Mouse (Mus musculus): ENCODE results near the gene Hoxa4. TPM values are rescaled to one million over a fixed set of nuclear protein-coding genes. Genes with fewer than 3 reads are reported as not detected.

The Hoxa4 gene
- polyA plus RNA-seq, 1 experiment from 2014 or later = 3.1 TPM

DNA sequence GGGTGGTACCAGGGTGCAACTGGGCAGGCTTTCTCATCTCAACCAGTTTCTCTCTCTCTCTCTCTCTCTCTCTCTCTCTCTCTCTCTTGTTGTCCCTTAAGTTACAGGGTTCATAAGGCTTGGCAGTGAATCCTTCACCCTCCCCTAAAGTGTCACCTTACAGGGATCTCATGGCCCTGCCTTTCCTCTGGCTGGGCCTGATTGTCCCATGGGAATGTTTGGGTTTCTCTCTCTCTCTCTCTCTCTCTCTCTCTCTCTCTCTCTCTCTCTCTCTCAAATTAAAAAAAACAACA is 16.1 kb upstream of the Hoxa4 start:
- ATAC-seq (replicated peaks; ENCODE audit: low FRiP score) (no peak), DNase-seq (ENCODE audit: low spot score) (no peak)
- H3K9me3 ChIP-seq (ENCODE audit: control insufficient read depth, low read length) = no peaks in the 10 kb centered on the region
- no peak overlapping the region for H3K4me2 ChIP-seq
- no peaks in the 10 kb centered on the region for H3K36me3 ChIP-seq (ENCODE audit: control insufficient read depth, insufficient read depth, low read length)
- no peak overlapping the region for H3K4me3 ChIP-seq (ENCODE audit: low read depth, low read length)
- no peak overlapping the region for H3K9ac ChIP-seq (ENCODE audit: low read depth, low read length)
- H3K27me3 ChIP-seq (replicated peaks; ENCODE audit: control insufficient read depth, insufficient read depth, low read length) = peaks cover 99% of the 10 kb centered on the region
- H3K4me1 ChIP-seq (replicated peaks; ENCODE audit: control insufficient read depth, insufficient read depth, low read length) = no peaks in the 10 kb centered on the region; the same call in none of the 2 replicates
- no peak overlapping the region for H3K27ac ChIP-seq (ENCODE audit: low read depth, low read length)

DNA sequence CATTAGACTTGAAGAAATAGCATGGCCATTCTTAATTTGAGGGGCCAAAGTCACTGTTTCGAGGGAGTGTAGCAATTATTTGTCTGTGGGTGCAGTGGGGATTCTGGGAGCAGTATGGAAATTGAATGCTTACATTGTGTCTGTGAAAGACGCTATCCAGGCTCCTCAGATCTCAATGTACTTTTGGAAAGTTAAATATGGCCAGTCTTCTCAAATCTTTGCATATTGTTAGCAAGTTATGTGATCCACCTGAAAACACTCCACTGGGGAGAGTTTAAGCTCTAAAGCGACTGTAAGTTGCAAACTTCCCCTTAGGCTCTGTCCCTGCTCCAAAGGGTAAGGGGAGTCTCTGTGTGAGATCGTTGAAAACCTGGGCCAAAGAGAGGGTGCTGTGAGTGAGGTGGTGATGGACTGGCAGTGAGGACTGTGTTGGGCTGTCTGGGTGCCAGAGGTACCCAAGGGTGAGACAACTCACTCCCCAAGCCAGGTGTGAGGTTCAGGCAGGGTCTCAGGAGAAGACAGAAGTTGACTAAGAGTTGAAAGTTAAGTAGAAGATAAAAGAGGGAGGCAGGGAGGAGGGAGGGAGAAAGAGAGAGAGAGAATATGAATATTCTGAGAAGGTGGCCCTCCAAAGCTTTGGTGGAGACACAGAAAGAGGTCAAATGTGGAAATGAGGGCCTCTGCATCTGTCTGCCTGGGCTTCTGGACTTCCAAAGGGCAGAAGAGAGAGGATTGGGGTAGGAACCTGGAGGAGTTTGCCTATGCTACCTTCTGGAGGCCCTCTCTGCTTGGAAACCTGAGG is 15.5 kb upstream of the Hoxa4 start:
- no peak for ATAC-seq (replicated peaks; ENCODE audit: low FRiP score)
- Histone ChIP-seq H3K27me3 (replicated peaks; ENCODE audit: control insufficient read depth, insufficient read depth, low read length) (peaks cover 99% of the 10 kb centered on the region), H3K9ac (ENCODE audit: low read depth, low read length) (no peak overlapping the region), H3K9me3 (ENCODE audit: control insufficient read depth, low read length) (no peaks in the 10 kb centered on the region), H3K36me3 (ENCODE audit: control insufficient read depth, insufficient read depth, low read length) (no peaks in the 10 kb centered on the region), H3K27ac (ENCODE audit: low read depth, low read length) (no peak overlapping the region; the same call in 1 of the 2 replicates), H3K4me2 (no peak overlapping the region), H3K4me1 (replicated peaks; ENCODE audit: control insufficient read depth, insufficient read depth, low read length) (no peaks in the 10 kb centered on the region; the same call in none of the 2 replicates), H3K4me3 (ENCODE audit: low read depth, low read length) (no peak overlapping the region)
- DNase-seq (ENCODE audit: low spot score) = no peak
- 15% methylated on average over 4 of the region's 4 CpGs for WGBS

DNA sequence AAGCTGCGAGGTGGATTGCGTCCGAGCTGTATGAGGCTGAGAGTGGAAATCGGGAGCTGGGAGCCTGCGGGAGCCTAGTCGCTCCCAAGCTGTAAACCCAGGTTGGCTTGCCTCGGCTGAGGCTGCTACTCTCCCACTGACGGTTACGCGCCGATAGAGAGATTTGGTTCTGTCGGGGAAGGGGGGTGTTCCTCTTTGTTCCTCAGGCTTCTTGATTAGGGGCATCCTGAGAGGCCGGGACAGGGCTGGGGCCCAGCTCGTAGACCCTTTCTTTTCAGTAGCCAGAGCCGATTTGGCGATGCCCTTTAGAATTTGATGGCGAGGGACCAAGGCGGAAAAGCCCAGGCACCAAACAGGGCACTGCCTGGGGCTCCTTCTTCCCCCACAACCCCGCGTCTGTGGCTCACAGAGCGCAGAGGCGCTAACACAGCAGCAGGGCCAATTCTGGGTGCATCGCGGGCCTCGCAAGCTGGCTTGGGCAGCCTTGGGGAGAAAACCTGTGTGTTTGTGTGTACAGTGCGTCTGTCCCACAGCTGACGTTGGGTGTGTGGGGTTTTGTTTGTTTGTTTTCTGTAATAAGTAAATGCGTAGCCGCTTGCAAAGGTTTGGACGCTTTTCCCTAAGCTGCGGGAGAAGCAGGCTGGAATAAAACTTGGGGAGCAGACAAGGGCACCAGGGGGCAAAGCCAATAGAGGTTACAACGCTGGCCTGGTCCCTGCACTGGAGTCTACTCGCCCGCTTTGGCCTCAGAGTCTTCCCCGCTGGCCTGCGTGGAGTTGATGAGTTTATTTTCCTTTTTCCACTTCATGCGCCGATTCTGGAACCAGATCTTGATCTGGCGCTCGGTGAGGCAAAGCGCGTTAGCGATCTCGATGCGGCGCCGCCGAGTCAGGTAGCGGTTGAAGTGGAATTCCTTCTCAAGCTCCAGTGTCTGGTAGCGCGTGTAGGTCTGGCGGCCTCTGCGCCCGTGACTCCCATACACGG is 14.4 kb upstream of the Hoxa4 start:
- peaks cover 99% of the 10 kb centered on the region for H3K27me3 ChIP-seq (replicated peaks; ENCODE audit: control insufficient read depth, insufficient read depth, low read length)
- peak overlapping the region; percentile 12; the same call in 1 of the 2 replicates for H3K4me3 ChIP-seq (ENCODE audit: low read depth, low read length)
- H3K4me2 ChIP-seq = peak overlapping the region; percentile 73
- no peaks in the 10 kb centered on the region; the same call in 1 of the 2 replicates for H3K4me1 ChIP-seq (replicated peaks; ENCODE audit: control insufficient read depth, insufficient read depth, low read length)
- WGBS = 6% methylated on average over 55 of the region's 55 CpGs
- no peak overlapping the region; the same call in 1 of the 2 replicates for H3K27ac ChIP-seq (ENCODE audit: low read depth, low read length)
- ATAC-seq (replicated peaks; ENCODE audit: low FRiP score) (no peak), DNase-seq (ENCODE audit: low spot score) (no peak)
- no peak overlapping the region for H3K9ac ChIP-seq (ENCODE audit: low read depth, low read length)
- no peaks in the 10 kb centered on the region for H3K9me3 ChIP-seq (ENCODE audit: control insufficient read depth, low read length)
- H3K36me3 ChIP-seq (ENCODE audit: control insufficient read depth, insufficient read depth, low read length) = no peaks in the 10 kb centered on the region

DNA sequence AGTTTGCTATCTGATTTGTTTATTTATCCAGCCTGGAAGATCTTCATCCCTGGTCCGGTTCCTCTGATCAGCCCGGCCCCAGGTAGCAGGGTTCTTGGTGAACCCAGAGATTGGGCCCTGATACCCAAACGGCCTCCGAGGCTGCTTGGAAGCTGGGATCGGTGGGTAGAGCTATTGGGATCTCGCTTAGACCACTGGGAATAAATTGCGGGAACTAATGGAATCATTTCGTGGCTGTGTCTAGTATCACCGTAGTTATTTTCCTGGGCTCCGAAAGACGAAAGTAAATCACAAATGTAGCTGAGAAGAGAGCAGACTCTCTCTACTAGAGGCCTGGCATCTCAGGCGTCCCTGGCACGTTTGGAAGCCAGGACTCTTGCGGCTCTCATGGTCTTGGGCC is 13.7 kb upstream of the Hoxa4 start:
- Histone ChIP-seq H3K27me3 (replicated peaks; ENCODE audit: control insufficient read depth, insufficient read depth, low read length) (peaks cover 99% of the 10 kb centered on the region), H3K27ac (ENCODE audit: low read depth, low read length) (no peak overlapping the region; the same call in 1 of the 2 replicates), H3K4me2 (peak overlapping the region; percentile 73; the same call in 1 of the 2 replicates), H3K9me3 (ENCODE audit: control insufficient read depth, low read length) (no peaks in the 10 kb centered on the region), H3K9ac (ENCODE audit: low read depth, low read length) (no peak overlapping the region), H3K4me1 (replicated peaks; ENCODE audit: control insufficient read depth, insufficient read depth, low read length) (no peaks in the 10 kb centered on the region; the same call in 1 of the 2 replicates), H3K36me3 (ENCODE audit: control insufficient read depth, insufficient read depth, low read length) (no peaks in the 10 kb centered on the region), H3K4me3 (ENCODE audit: low read depth, low read length) (peak overlapping the region; percentile 12; the same call in 1 of the 2 replicates)
- ATAC-seq (replicated peaks; ENCODE audit: low FRiP score) = no peak
- 9% methylated on average over 14 of the region's 14 CpGs for WGBS
- DNase-seq (ENCODE audit: low spot score) = no peak

DNA sequence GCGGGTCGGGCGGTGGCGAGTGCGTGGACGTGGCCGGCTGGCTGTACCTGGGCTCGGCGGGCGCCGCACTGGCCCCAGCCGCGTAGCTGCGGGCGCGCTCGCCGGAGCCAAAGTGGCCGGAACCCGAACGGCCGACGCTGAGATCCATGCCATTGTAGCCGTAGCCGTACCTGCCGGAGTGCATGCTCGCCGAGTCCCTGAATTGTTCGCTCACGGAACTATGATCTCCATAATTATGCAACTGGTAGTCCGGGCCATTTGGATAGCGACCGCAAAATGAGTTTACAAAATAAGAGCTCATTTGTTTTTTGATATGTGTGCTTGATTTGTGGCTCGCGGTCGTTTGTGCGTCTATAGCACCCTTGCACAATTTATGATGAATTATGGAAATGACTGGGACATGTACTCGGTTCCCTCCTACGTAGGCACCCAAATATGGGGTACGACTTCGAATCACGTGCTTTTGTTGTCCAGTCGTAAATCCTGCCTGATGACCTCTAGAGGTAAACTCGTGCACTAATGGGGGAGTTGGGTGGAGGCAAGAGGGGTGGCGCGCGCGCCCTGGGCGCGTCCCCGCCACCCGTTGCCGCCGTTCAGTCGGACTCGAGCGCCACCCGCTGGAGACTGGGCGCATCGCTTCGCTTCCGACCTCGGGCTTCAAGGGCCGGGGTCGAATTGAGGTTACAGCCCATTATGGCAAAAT is 12.6 kb upstream of the Hoxa4 start, which contains the start of gene Hoxa5:
TSS of gene Hoxa5 (minus strand) at position 538 of the 703 bp plus-strand sequence.
- ATAC-seq (replicated peaks; ENCODE audit: low FRiP score) (no peak; the same call in 1 of the 2 replicates), DNase-seq (ENCODE audit: low spot score) (no peak)
- WGBS = under 1% methylated on average over 65 of the region's 65 CpGs
- Histone ChIP-seq H3K27me3 (replicated peaks; ENCODE audit: control insufficient read depth, insufficient read depth, low read length) (peaks cover 99% of the 10 kb centered on the region), H3K4me1 (replicated peaks; ENCODE audit: control insufficient read depth, insufficient read depth, low read length) (no peaks in the 10 kb centered on the region; the same call in 1 of the 2 replicates), H3K36me3 (ENCODE audit: control insufficient read depth, insufficient read depth, low read length) (no peaks in the 10 kb centered on the region), H3K4me3 (ENCODE audit: low read depth, low read length) (peak within 1 kb of the TSS; percentile 62), H3K4me2 (peak within 1 kb of the TSS; percentile 73), H3K9ac (ENCODE audit: low read depth, low read length) (peak within 1 kb of the TSS; percentile 67), H3K9me3 (ENCODE audit: control insufficient read depth, low read length) (no peaks in the 10 kb centered on the region), H3K27ac (ENCODE audit: low read depth, low read length) (peak within 1 kb of the TSS; percentile 65)

DNA sequence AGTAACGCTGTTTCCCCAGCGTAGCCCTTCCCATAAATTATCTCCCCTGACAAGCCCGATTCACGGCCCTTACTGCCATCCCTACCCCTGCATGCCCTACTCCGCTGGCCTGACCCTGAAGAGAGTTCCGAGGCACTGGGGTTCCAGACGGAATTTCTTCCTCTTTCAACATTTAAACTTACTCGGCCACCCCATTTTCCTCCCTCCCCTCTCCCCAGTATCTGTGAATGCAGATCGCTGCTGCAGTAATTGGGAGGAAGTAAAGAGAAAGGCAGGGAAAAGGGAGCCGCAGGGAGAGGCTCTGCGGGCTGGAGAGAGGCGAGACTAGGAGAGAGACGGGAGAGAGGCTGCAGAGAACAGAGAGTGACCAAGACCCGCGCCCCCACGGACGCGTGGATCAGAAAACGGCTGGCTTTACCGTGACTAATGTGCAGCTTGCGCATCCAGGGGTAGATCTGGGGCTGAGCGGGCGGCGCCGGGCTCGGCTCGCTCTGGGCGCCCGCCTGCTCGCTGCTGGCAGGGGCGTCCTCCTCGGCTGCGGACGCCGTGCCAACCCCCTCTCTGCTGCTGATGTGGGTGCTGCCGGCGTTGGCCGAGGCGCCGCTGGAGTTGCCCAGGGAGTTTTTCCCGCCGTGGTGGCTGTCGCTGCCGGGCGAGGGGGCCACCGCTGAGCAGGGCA is 12.0 kb upstream of the Hoxa4 start:
- H3K27me3 ChIP-seq (replicated peaks; ENCODE audit: control insufficient read depth, insufficient read depth, low read length) = peaks cover 99% of the 10 kb centered on the region

DNA sequence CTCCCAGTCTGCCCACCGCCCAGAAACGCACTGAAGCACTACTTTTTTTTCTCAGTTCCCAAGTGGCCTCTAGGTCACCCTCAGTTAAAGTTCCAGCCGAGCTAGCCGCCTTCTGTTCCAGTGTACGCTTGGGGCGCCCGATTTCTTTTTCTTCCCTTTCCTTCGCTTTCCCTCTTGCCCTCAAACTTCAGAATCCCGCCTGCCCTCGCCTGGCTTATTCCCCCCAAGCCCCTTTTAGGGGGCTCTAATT is 11.5 kb upstream of the Hoxa4 start:
- Histone ChIP-seq H3K4me3 (ENCODE audit: low read depth, low read length) (peak overlapping the region; percentile 62), H3K27me3 (replicated peaks; ENCODE audit: control insufficient read depth, insufficient read depth, low read length) (peaks cover 99% of the 10 kb centered on the region), H3K9me3 (ENCODE audit: control insufficient read depth, low read length) (no peaks in the 10 kb centered on the region), H3K4me2 (peak overlapping the region; percentile 73), H3K4me1 (replicated peaks; ENCODE audit: control insufficient read depth, insufficient read depth, low read length) (no peaks in the 10 kb centered on the region; the same call in 1 of the 2 replicates), H3K36me3 (ENCODE audit: control insufficient read depth, insufficient read depth, low read length) (no peaks in the 10 kb centered on the region), H3K27ac (ENCODE audit: low read depth, low read length) (peak overlapping the region; percentile 65; the same call in 1 of the 2 replicates), H3K9ac (ENCODE audit: low read depth, low read length) (peak overlapping the region; percentile 67)
- WGBS = 1% methylated on average over 10 of the region's 10 CpGs
- ATAC-seq (replicated peaks; ENCODE audit: low FRiP score) = no peak
- DNase-seq (ENCODE audit: low spot score) = no peak

More for the DNA sequence above, 12.0 kb upstream of the Hoxa4 start:
- DNase-seq (ENCODE audit: low spot score) (no peak), ATAC-seq (replicated peaks; ENCODE audit: low FRiP score) (no peak)
- Histone ChIP-seq H3K4me2 (peak overlapping the region; percentile 73), H3K27ac (ENCODE audit: low read depth, low read length) (peak overlapping the region; percentile 65), H3K9ac (ENCODE audit: low read depth, low read length) (peak overlapping the region; percentile 67), H3K36me3 (ENCODE audit: control insufficient read depth, insufficient read depth, low read length) (no peaks in the 10 kb centered on the region), H3K4me3 (ENCODE audit: low read depth, low read length) (peak overlapping the region; percentile 62), H3K9me3 (ENCODE audit: control insufficient read depth, low read length) (no peaks in the 10 kb centered on the region), H3K4me1 (replicated peaks; ENCODE audit: control insufficient read depth, insufficient read depth, low read length) (no peaks in the 10 kb centered on the region; the same call in 1 of the 2 replicates)
- under 1% methylated on average over 46 of the region's 46 CpGs for WGBS
